Mouse (Mus musculus): ENCODE measurements around the gene Arhgef6. TPM values are rescaled to one million over a fixed set of nuclear protein-coding genes. Genes with fewer than 3 reads are reported as not detected.

Arhgef6 gene
- 160 and 163 TPM in 2 replicates for total RNA-seq (2015)
- total RNA-seq (2017): 113 and 130 TPM in 2 replicates

GRCm38 (mm10) chrX:57338371-57339211 lies at the start of gene Arhgef6:
Gene Arhgef6, minus strand, starts transcription at chrX:57338729.
- ATAC-seq (ENCODE audit: poor library complexity, severe bottlenecking): peak; percentile 65

GRCm38 (mm10) chrX:57380915-57381314 lies 42.4 kb upstream of the Arhgef6 start:
- no peak for ATAC-seq (ENCODE audit: poor library complexity, severe bottlenecking)

- ATAC-seq (ENCODE audit: poor library complexity, severe bottlenecking): no peak
Observed at GRCm38 (mm10) chrX:57378579-57378978, 40.0 kb upstream of the Arhgef6 start.

GRCm38 (mm10) chrX:57377096-57377495 lies 38.6 kb upstream of the Arhgef6 start:
- ATAC-seq (ENCODE audit: poor library complexity, severe bottlenecking): peak; percentile 57; the same call in 1 of the 2 replicates

GRCm38 (mm10) chrX:57374029-57374428 lies 35.5 kb upstream of the Arhgef6 start:
- no peak for ATAC-seq (ENCODE audit: poor library complexity, severe bottlenecking)

GRCm38 (mm10) chrX:57373543-57373942 lies 35.0 kb upstream of the Arhgef6 start:
- no peak for ATAC-seq (ENCODE audit: poor library complexity, severe bottlenecking)

GRCm38 (mm10) chrX:57372965-57373364 lies 34.4 kb upstream of the Arhgef6 start:
- 0 out of 2 replicates have a peak, but pooled peaks have one; percentile 21 for ATAC-seq (ENCODE audit: poor library complexity, severe bottlenecking)

GRCm38 (mm10) chrX:57364891-57365569 lies 26.5 kb upstream of the Arhgef6 start:
- no peak for ATAC-seq (ENCODE audit: poor library complexity, severe bottlenecking)

GRCm38 (mm10) chrX:57359316-57359715 lies 20.8 kb upstream of the Arhgef6 start:
- no peak for ATAC-seq (ENCODE audit: poor library complexity, severe bottlenecking)

- ATAC-seq (ENCODE audit: poor library complexity, severe bottlenecking): no peak; the same call in 1 of the 2 replicates
Observed at GRCm38 (mm10) chrX:57339220-57339619, 691 bp upstream of the Arhgef6 start.

GRCm38 (mm10) chrX:57337582-57337981 lies 947 bp downstream of the Arhgef6 start:
- no peak for ATAC-seq (ENCODE audit: poor library complexity, severe bottlenecking)

- ATAC-seq (ENCODE audit: poor library complexity, severe bottlenecking): peak; percentile 70
Observed at GRCm38 (mm10) chrX:57336958-57337357, 1.6 kb downstream of the Arhgef6 start.

- ATAC-seq (ENCODE audit: poor library complexity, severe bottlenecking): 0 out of 2 replicates have a peak, but pooled peaks have one; percentile 17
Observed at GRCm38 (mm10) chrX:57335313-57335712, 3.2 kb downstream of the Arhgef6 start.

- no peak for ATAC-seq (ENCODE audit: poor library complexity, severe bottlenecking)
Observed at GRCm38 (mm10) chrX:57327668-57328338, 10.7 kb downstream of the Arhgef6 start.

- peak; percentile 93 for ATAC-seq (ENCODE audit: poor library complexity, severe bottlenecking)
Observed at GRCm38 (mm10) chrX:57326487-57327221, 11.9 kb downstream of the Arhgef6 start.

GRCm38 (mm10) chrX:57325861-57326461 lies 12.6 kb downstream of the Arhgef6 start:
- peak; percentile 55 for ATAC-seq (ENCODE audit: poor library complexity, severe bottlenecking)

- ATAC-seq (ENCODE audit: poor library complexity, severe bottlenecking): no peak
Observed at GRCm38 (mm10) chrX:57324891-57325290, 13.6 kb downstream of the Arhgef6 start.

GRCm38 (mm10) chrX:57312066-57312465 lies 26.5 kb downstream of the Arhgef6 start:
- ATAC-seq (ENCODE audit: poor library complexity, severe bottlenecking): no peak

- no peak for ATAC-seq (ENCODE audit: poor library complexity, severe bottlenecking)
Observed at GRCm38 (mm10) chrX:57309993-57310392, 28.5 kb downstream of the Arhgef6 start.

GRCm38 (mm10) chrX:57306747-57307146 lies 31.8 kb downstream of the Arhgef6 start:
- peak; percentile 51 for ATAC-seq (ENCODE audit: poor library complexity, severe bottlenecking)
